Mouse (Mus musculus) myocyte (in vitro differentiated cells): ENCODE results near the gene Samd4b.

Experiments
- E2F4 ChIP-seq: IDR thresholded peaks from one replicate; pipeline ENCODE4 v1.6.1; 2011; ENCODE audit warnings: mild to moderate bottlenecking, control low read depth, moderate library complexity; ENCODE audit not compliant: insufficient read depth
- MAX ChIP-seq: IDR thresholded peaks from one replicate; pipeline ENCODE4 v1.6.1; 2011; ENCODE audit warnings: low read depth, mild to moderate bottlenecking, control low read depth
- POLR2A ChIP-seq: IDR thresholded peaks from one replicate; pipeline ENCODE4 v1.6.1; 2011; ENCODE audit warnings: low read depth, mild to moderate bottlenecking, control low read depth, moderate library complexity; ENCODE audit not compliant: insufficient read length

GRCm38 (mm10) chr7:28460361-28460760 is 137.6 kb downstream of the Samd4b start:
- no peak for TF ChIP-seq POLR2A
- TF ChIP-seq MAX: no peak
- TF ChIP-seq E2F4: no peak
